Mouse (Mus musculus) lung, adult 2 months (tissue): ENCODE measurements around the gene Paip2b. TPM values are rescaled to one million over a fixed set of nuclear protein-coding genes. Genes with fewer than 3 reads are reported as not detected.

Experiments used
- DNase-seq: peaks from one replicate; pipeline ENCODE4 v3.0.0; 2022
- H3K4me1 ChIP-seq: fragments of 200-500 bp; 2 replicates; pipeline ENCODE4 v1.6.1; 2011; ENCODE audit warnings: low read length; ENCODE audit not compliant: control insufficient read depth, insufficient read depth
- H3K4me3 ChIP-seq: fragments of 200-500 bp; replicated peaks from 2 replicates; pipeline ENCODE3; 2011; ENCODE audit warnings: low read depth, mild to moderate bottlenecking, control low read depth, low read length; ENCODE audit errors: extremely low read depth
- CTCF ChIP-seq: fragments of 200-500 bp; IDR thresholded peaks from 2 replicates; pipeline ENCODE4 v1.5.1; 2011; ENCODE audit warnings: mild to moderate bottlenecking, low read length, control low read depth; ENCODE audit not compliant: insufficient read depth
- POLR2A ChIP-seq: fragments of 200-500 bp; IDR thresholded peaks from 2 replicates; pipeline ENCODE4 v1.6.1; 2011; ENCODE audit warnings: low read depth, mild to moderate bottlenecking, control low read depth, low read length, borderline replicate concordance; ENCODE audit errors: extremely low read depth
- WGBS: fragments of 180-500 bp; shearing (Covaris S2); methylation state at CpG from one replicate; pipeline ENCODE4 v1.1.7; 2018; 5-methylcytosine and 5-hydroxymethylcytosine counted together
- polyA plus RNA-seq: library from polyadenylated mRNA; depleted of rRNA; stranded (reverse); fragments of >200 nt; gene quantifications from 2 replicates; pipeline ENCODE4 v1.2.3, GENCODE M21; 2012; rRNA removed

The Paip2b gene
- polyA plus RNA-seq: 10.0 and 12.3 TPM in 2 replicates

GRCm38 (mm10) chr6:83831606-83832123 lies at the start of gene Paip2b:
Gene Paip2b, minus strand, starts transcription at chr6:83831741.
- under 1% methylated on average over 37 of the region's 37 CpGs for WGBS
- H3K4me1 ChIP-seq: no peaks in the 10 kb centered on the region
- peak; percentile 95 for DNase-seq
- H3K4me3 ChIP-seq: peak within 1 kb of the TSS; percentile 72
- TF ChIP-seq POLR2A: peak; percentile 96
- no peak for TF ChIP-seq CTCF

- H3K4me3 ChIP-seq: no peak overlapping the region
- 5% methylated on average over 4 of the region's 4 CpGs for WGBS
- no peak for TF ChIP-seq POLR2A
- no peak for TF ChIP-seq CTCF
- peak; percentile 24 for DNase-seq
- no peaks in the 10 kb centered on the region for H3K4me1 ChIP-seq
Observed at GRCm38 (mm10) chr6:83879815-83880214, 48.3 kb upstream of the Paip2b start.

GRCm38 (mm10) chr6:83867598-83868585 lies 36.4 kb upstream of the Paip2b start:
- H3K4me3 ChIP-seq: peak overlapping the region; percentile 82
- under 1% methylated on average over 19 of the region's 19 CpGs for WGBS
- peaks cover 3% of the 10 kb centered on the region; the same call in 1 of the 2 replicates for H3K4me1 ChIP-seq
- DNase-seq: peak; percentile 46
- TF ChIP-seq CTCF: no peak
- TF ChIP-seq POLR2A: no peak

- peak; percentile 99 for DNase-seq
- peaks cover 3% of the 10 kb centered on the region; the same call in 1 of the 2 replicates for H3K4me1 ChIP-seq
- peak within 1 kb of the TSS; percentile 82 for H3K4me3 ChIP-seq
- under 1% methylated on average over 48 of the region's 50 CpGs for WGBS
- TF ChIP-seq POLR2A: no peak
- no peak for TF ChIP-seq CTCF
Observed at GRCm38 (mm10) chr6:83866954-83867597, 35.5 kb upstream of the Paip2b start, which contains the start of gene Zfp638. Gene Zfp638, plus strand, starts transcription at chr6:83867109.

- TF ChIP-seq POLR2A (no peak), CTCF (no peak)
- DNase-seq: peak; percentile 4
- WGBS: 28% methylated on average over 4 of the region's 4 CpGs
- H3K4me1 ChIP-seq: peaks cover 3% of the 10 kb centered on the region; the same call in 1 of the 2 replicates
- no peak overlapping the region for H3K4me3 ChIP-seq
Observed at GRCm38 (mm10) chr6:83866423-83866822, 34.9 kb upstream of the Paip2b start.

- DNase-seq: no peak
- 67% methylated on average over 4 of the region's 4 CpGs for WGBS
Observed at GRCm38 (mm10) chr6:83863538-83863937, 32.0 kb upstream of the Paip2b start.

GRCm38 (mm10) chr6:83860033-83860432 lies 28.5 kb upstream of the Paip2b start:
- Histone ChIP-seq H3K4me3 (no peak overlapping the region), H3K4me1 (no peaks in the 10 kb centered on the region)
- DNase-seq: no peak
- WGBS: 83% methylated on average over 9 of the region's 9 CpGs
- TF ChIP-seq CTCF (no peak), POLR2A (no peak)

More at GRCm38 (mm10) chr6:83863538-83863937, 32.0 kb upstream of the Paip2b start:
- H3K4me1 ChIP-seq: peaks cover 3% of the 10 kb centered on the region; the same call in 1 of the 2 replicates
- H3K4me3 ChIP-seq: no peak overlapping the region
- TF ChIP-seq POLR2A (no peak), CTCF (no peak)

GRCm38 (mm10) chr6:83857476-83857875 lies 25.9 kb upstream of the Paip2b start:
- TF ChIP-seq POLR2A (no peak), CTCF (no peak)
- DNase-seq: no peak
- Histone ChIP-seq H3K4me1 (no peaks in the 10 kb centered on the region), H3K4me3 (no peak overlapping the region)
- WGBS: 79% methylated on average over 5 of the region's 5 CpGs

GRCm38 (mm10) chr6:83849446-83849845 lies 17.9 kb upstream of the Paip2b start:
- WGBS: 81% methylated on average over 2 of the region's 2 CpGs
- H3K4me3 ChIP-seq: no peak overlapping the region
- H3K4me1 ChIP-seq: no peaks in the 10 kb centered on the region
- DNase-seq: no peak
- TF ChIP-seq POLR2A (no peak), CTCF (no peak)
